ENCODE assay signal across 9 mouse cellular contexts in the genomic region with DNA sequence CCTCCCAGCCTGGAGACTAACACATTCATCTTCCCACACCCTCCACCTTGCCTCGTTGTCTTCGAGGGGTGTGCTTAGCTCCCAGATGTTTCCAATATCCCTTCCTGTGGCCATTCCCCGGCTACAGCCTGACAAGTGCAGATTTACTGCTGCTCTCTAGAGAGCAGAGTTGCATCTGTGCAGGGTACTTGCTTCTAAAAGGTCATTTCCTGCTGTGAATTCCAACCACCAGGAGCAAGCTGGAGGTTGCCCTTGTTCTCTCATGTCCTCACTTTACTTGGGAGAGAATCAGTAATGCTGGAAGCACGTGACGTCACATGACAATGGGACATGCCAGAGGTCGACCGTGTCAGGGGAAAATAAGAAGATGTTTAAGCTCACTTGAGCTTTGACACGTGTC.
DNase-seq lines count a peak whose midpoint lies in the region; ATAC-seq lines count a peak whose summit lies in the region.
"Had no signal": no experiment of that assay in that cellular context is flagged by ENCODE, and none has a peak within 500 bp of the region (broad histone marks: within the 10 kb centered on the region; RNA-seq: fewer than 3 reads in every experiment).

No protein-coding gene starts in this region.

- no peak for ATAC-seq in forebrain, embryonic 13.5 days
- ATAC-seq in forebrain, embryonic 15.5 days (replicated peaks), result no peak
- ATAC-seq in intestine, embryonic 16.5 days, result peak; percentile 71

- peak overlapping the region; percentile 2; the same call in 1 of the 2 replicates for H3K27ac ChIP-seq in forebrain, embryonic 13.5 days
- H3K27ac ChIP-seq in forebrain, embryonic 15.5 days (replicated peaks), result no peak overlapping the region
- no peak overlapping the region for H3K27ac ChIP-seq in intestine, embryonic 16.5 days (ENCODE audit: low read length)

- DNase-seq in embryo, embryonic 11 days, result peak; percentile 83
- DNase-seq in neural tube, embryonic 10.5 days (ENCODE audit: extremely low spot score, low spot score), result peak; percentile 70
- DNase-seq in right cerebral cortex, postnatal 10 days (ENCODE audit: low spot score in 2 of 2), result no peak
- DNase-seq in spleen, postnatal 36 days (ENCODE audit: low spot score in 2 of 2), result no peak
- DNase-seq in layer of hippocampus, adult 9-10 months (ENCODE audit: low spot score), result no peak
- DNase-seq: B cell, adult 2 months had no signal

- H3K4me1 ChIP-seq in forebrain, embryonic 13.5 days, result peaks cover 67% of the 10 kb centered on the region
- peaks cover 69% of the 10 kb centered on the region for H3K4me1 ChIP-seq in forebrain, embryonic 15.5 days
- H3K4me1 ChIP-seq in intestine, embryonic 16.5 days (ENCODE audit: control insufficient read depth, insufficient read depth, low read length), result peaks cover 18% of the 10 kb centered on the region; the same call in 1 of the 2 replicates

- WGBS in forebrain, embryonic 13.5 days, result 71% methylated on average over 8 of the region's 8 CpGs
- 72% methylated on average over 8 of the region's 8 CpGs for WGBS in forebrain, embryonic 15.5 days
- 32% methylated on average over 8 of the region's 8 CpGs for WGBS in intestine, embryonic 16.5 days

- H3K27me3 ChIP-seq in forebrain, embryonic 13.5 days, result no peaks in the 10 kb centered on the region
- no peaks in the 10 kb centered on the region for H3K27me3 ChIP-seq in forebrain, embryonic 15.5 days
- H3K27me3 ChIP-seq in intestine, embryonic 16.5 days (replicated peaks; ENCODE audit: control insufficient read depth, insufficient read depth, low read length), result no peaks in the 10 kb centered on the region

- no peak overlapping the region for H3K4me2 ChIP-seq in forebrain, embryonic 13.5 days
- no peak overlapping the region for H3K4me2 ChIP-seq in forebrain, embryonic 15.5 days (replicated peaks)
- no peak overlapping the region for H3K4me2 ChIP-seq in intestine, embryonic 16.5 days (ENCODE audit: low read depth, low read length)

- peaks cover 7% of the 10 kb centered on the region for H3K9me3 ChIP-seq in forebrain, embryonic 13.5 days (replicated peaks)
- no peaks in the 10 kb centered on the region for H3K9me3 ChIP-seq in forebrain, embryonic 15.5 days
- no peaks in the 10 kb centered on the region for H3K9me3 ChIP-seq in intestine, embryonic 16.5 days (ENCODE audit: control insufficient read depth, low read length)

- H3K36me3 ChIP-seq in forebrain, embryonic 13.5 days (ENCODE audit: poor library complexity, severe bottlenecking), result peaks cover 15% of the 10 kb centered on the region
- H3K36me3 ChIP-seq in forebrain, embryonic 15.5 days, result no peaks in the 10 kb centered on the region
- H3K36me3 ChIP-seq in intestine, embryonic 16.5 days (ENCODE audit: control insufficient read depth, insufficient read depth, low read length), result no peaks in the 10 kb centered on the region

- H3K9ac ChIP-seq in forebrain, embryonic 13.5 days, result no peak overlapping the region
- no peak overlapping the region for H3K9ac ChIP-seq in forebrain, embryonic 15.5 days (replicated peaks)
- H3K9ac ChIP-seq in intestine, embryonic 16.5 days (ENCODE audit: low read depth, low read length), result no peak overlapping the region

- no peak overlapping the region for H3K4me3 ChIP-seq in forebrain, embryonic 13.5 days
- no peak overlapping the region for H3K4me3 ChIP-seq in forebrain, embryonic 15.5 days
- no peak overlapping the region for H3K4me3 ChIP-seq in intestine, embryonic 16.5 days (ENCODE audit: low read length)

Comparison
In these comparisons a context has a peak if more than half of its experiments do, and no peak if none do; other contexts are left out.
1. DNase-seq: peak in embryo, embryonic 11 days (single experiment) and neural tube, embryonic 10.5 days (single experiment); none in right cerebral cortex, postnatal 10 days (0 of 2), spleen, postnatal 36 days (0 of 2) and layer of hippocampus, adult 9-10 months (single experiment).